Mouse (Mus musculus) frontal cortex, postnatal 36 days (tissue): ENCODE measurements around the gene Kcnab3.
"Not testable (repeated sequence)": the region's sequence is repeated elsewhere in the genome, so short reads cannot be mapped to it uniquely, and the experiment has no call there.

ENCODE experiments used
- DNase-seq, 2 experiments: peaks; one replicate each; pipeline ENCODE4 v3.0.0; 2022; ENCODE audit warnings: low spot score in 2 of 2

Kcnab3 gene

GRCm38 (mm10) chr11:69325628-69326407 is at the start of gene Kcnab3:
Gene Kcnab3, plus strand, starts transcription at chr11:69326258.
- DNase-seq: peak; percentile 78 to 86

DNA sequence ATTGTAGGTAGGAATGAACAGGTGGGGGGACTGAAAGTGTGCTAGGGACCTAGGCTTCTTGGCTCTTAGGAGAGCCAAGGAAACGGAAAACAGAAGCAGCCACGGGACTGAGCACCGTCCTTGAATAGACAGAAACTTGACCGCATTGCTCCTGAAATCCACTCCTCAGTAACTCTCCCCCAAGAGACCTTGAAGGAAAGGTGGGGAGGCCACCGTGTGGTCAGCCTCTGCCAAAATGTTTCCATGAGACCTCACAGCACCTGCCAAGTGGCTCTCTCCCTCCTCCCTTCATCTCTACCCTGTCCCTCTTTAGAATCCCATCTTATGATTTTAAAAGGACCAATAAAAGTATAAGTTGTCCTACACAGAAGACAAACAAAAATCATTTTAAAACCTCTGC is 48.8 kb upstream of the Kcnab3 start:
- no peak for DNase-seq

DNA sequence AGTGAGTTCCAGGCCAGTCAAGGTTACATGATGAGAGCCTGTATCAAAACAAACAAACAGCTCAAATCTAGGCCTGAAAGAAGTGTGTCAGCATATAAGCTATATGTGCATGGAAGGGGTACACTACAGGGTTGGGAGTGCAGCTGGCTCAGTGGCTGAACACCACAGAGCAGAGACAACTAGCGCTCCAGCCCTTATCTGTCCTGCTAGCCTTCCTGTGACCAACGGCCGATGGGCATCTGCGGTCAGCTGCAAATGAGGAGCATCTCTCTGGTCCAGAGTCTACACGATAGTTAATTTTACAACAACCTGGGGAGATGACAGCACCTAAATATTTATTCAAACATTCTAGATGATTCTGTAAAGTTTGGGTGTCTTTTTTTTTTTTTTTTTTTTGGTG is 34.9 kb upstream of the Kcnab3 start:
- no peak for DNase-seq

DNA sequence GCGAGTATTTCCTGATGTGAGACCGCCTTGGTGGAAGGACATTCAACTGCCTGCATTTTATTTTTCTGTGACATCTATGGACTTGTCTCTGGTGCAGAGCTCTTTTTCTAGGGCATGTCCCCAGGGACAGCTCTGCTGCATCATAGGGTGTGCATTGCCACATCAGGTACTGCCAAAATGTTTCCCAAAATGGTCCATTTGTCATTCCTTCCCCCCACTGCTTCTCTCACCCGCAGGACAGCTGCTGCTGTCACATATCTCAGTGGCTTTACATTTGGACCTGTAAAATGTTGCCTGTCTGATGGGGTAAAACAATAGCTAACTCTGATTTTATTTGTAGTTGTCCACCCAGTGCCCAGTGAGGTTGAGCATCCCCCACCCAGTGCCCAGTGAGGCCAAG is 30.8 kb upstream of the Kcnab3 start:
- peak; percentile 15 to 38 for DNase-seq

DNA sequence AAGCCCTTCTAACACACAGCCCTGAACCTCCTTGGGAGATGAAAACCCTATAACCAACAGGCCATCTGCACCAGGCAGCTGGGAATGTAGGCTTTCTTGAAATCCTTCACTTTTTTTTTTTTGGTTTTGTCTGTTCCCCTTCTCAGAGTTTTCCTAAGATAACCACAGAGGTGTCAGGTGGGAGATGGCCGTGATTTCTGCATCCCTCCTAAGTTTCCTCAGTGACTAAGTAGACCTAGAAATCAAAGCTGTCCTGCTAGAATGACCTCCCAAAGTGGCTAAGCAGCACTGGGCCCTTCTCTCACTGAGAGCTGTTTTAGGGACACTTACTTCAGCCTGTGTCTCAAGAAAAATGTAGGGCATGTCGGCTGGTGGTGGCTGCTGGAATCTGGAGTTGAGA is 28.3 kb upstream of the Kcnab3 start:
- peak in 1 of 2 experiments; percentile 27 for DNase-seq

GRCm38 (mm10) chr11:69298231-69298630 is 27.8 kb upstream of the Kcnab3 start:
- no peak for DNase-seq

DNA sequence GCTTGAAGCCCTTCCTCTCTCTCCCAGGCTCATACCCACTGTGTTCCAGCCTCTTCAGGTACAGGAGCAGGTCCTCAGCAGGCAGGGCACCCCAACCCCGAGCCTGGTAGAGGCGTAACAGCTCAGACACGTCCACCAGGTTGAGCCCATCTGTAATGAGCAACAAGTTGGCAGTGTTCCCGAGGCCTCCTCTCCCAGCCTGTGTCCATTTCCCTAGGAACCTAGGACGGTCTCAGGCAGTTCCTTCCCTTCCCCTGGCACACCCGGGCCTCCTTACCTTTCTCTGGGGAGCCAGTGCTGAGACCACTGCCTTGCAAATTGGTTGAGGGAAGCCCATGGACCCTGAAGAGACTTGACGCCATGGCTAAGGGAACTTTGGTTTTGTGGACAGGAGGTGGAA is 23.2 kb upstream of the Kcnab3 start:
- no peak for DNase-seq

DNA sequence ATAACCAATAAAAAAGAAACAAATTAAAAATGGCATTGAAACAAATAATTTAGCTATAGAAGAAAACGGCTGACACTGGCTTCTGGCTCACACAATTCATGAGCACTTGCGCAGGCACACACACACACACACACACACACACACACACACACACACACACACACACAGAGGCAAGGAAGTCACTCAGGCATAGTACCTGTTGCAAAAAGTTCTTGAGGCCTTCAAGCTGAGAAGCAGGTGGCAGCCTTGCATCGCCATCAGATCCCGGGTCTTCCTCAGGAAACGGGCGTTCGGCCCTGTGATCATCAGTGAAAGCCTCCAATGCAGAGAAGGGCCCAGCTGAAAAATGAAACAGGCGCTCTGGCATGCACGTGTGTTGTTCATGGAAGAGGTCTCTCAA is 20.8 kb upstream of the Kcnab3 start:
- no peak for DNase-seq

DNA sequence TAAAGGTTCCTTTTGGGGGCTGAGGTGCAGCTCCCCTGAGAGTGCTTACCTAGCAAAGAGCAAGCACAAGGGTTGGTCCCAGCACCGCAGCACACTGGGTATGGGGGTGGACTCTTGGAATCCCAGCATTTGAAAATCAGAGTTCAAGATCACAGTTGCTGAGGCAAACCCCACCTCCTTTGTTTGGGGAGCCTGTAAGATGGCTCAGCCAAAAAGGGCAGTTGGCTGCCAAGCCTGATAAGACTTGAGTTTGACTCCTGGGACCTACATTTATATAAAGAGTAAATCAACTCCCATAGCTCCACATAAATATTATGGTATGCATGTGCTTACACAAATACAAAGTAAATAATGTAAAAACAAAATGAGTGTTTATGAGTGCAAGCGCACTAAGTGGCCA is 20.0 kb upstream of the Kcnab3 start:
- DNase-seq: no peak

GRCm38 (mm10) chr11:69311266-69311665 is 14.8 kb upstream of the Kcnab3 start:
- no peak for DNase-seq

GRCm38 (mm10) chr11:69316361-69316760 is 9.7 kb upstream of the Kcnab3 start:
- DNase-seq: no peak

GRCm38 (mm10) chr11:69318000-69318399 is 8.1 kb upstream of the Kcnab3 start:
- not testable (repeated sequence) for DNase-seq

GRCm38 (mm10) chr11:69321580-69321979 is 4.5 kb upstream of the Kcnab3 start:
- DNase-seq: no peak

GRCm38 (mm10) chr11:69322010-69322409 is 4.0 kb upstream of the Kcnab3 start:
- DNase-seq: peak in 1 of 2 experiments; percentile 50

DNA sequence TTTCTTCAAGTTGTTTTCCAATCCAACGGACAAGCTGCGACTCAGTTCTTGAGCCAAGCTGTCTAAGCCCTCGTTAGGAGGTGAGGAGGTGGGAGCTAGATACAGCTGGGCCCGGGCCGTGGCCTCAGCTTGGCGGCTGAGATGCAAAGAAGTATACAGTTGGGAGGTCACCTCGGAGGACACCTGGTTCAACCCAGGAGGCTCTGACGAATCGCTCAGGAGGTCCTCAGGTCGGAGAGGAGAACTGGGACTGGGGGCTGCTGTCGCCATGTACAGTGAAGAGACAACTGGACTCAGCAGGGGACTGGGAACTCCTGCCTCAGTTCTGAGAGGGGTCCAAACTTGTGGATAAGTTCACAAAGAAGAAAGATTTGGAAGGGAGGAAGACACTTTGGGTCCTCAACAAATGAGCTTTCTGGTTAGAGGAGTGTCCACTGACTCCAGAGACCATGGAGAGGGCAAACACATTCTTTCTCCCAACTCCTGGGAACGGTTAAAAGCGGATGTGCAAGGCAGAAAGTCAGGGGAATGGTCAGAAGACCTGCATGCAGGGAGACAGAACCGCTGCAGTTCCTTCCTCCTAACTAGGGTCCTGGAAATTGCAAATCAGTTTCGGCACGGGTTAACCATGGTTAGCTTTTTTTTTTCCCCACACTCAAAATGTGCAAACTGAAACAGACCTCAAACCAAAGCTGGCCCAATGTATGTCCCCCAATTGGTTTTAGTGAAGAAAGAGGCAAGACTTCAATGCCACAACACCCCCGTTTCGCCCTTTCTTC is 3.2 kb upstream of the Kcnab3 start:
- no peak for DNase-seq

- peak; percentile 98 to 99 for DNase-seq
Measured at GRCm38 (mm10) chr11:69323667-69324111, 2.4 kb upstream of the Kcnab3 start, which contains the start of the genes Cntrob and Trappc1. Gene Cntrob, minus strand, starts transcription at chr11:69323775. Gene Trappc1, plus strand, starts transcription at chr11:69323980.

GRCm38 (mm10) chr11:69324749-69325148 is 1.3 kb upstream of the Kcnab3 start:
- no peak for DNase-seq

GRCm38 (mm10) chr11:69326408-69327156 is 524 bp downstream of the Kcnab3 start:
- no peak for DNase-seq

DNA sequence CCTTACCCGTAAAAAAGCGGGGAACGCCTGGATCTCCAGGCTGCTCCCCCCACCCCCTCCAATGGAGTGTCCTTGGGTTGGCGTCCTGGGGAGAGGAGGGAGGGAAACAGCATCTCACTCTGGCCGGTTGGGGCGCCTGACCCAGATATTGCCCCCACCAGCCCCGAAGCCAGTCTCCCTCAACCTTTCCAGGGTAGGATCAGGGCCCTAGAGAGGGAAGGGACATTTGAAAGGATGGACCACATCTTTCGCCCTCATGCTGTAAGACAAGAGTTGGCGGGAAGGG is 1.0 kb downstream of the Kcnab3 start:
- no peak for DNase-seq

DNA sequence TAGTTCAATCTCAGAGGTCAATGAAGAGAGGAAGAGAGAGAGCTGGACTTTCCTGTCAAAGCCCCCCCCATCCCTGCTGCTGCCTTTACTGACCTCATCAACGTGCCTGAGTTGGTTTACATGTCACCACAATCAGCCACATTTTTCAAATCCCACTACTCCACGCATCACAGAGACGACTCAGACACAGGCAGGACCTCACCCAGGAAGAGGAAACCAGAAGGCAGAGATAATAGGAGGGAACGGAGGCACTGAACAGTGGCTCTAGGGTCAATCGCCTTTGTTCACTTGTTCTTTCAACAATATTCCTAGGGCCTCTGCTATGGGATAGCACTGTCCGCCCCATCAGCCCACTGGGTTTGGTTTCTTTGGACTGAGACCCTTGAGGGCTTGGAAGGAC is 1.6 kb downstream of the Kcnab3 start:
- DNase-seq: no peak

GRCm38 (mm10) chr11:69328517-69328916 is 2.5 kb downstream of the Kcnab3 start:
- no peak for DNase-seq

- no peak for DNase-seq
Measured at GRCm38 (mm10) chr11:69331152-69331551, 5.1 kb downstream of the Kcnab3 start.
